12 mouse cellular contexts compared by ENCODE assay signal in genomic region chr15:5108655-5109040, GRCm38 (mm10). TPM values are rescaled to one million over a fixed set of nuclear protein-coding genes. Genes with fewer than 3 reads are reported as not detected.
DNase-seq lines count a peak whose midpoint lies in the region; ATAC-seq and TF ChIP-seq lines count a peak whose summit lies in the region.
"Had no signal": no experiment of that assay in that cellular context is flagged by ENCODE, and none has a peak within 500 bp of the region (broad histone marks: within the 10 kb centered on the region; RNA-seq: fewer than 3 reads in every experiment).

No protein-coding gene starts in this region.

- H3K27ac ChIP-seq in heart, embryonic 10.5 days, result peak overlapping the region; percentile 68; the same call in 1 of the 2 replicates
- no peak overlapping the region for H3K27ac ChIP-seq in liver, embryonic 13.5 days
- H3K27ac ChIP-seq in stomach, postnatal 0 days (replicated peaks), result no peak overlapping the region; the same call in 1 of the 2 replicates
- H3K27ac ChIP-seq in forebrain, embryonic 15.5 days (replicated peaks), result no peak overlapping the region
- H3K27ac ChIP-seq: forebrain, embryonic 10.5 days; hindbrain, embryonic 10.5 days; midbrain, embryonic 10.5 days had no signal

- WGBS in heart, embryonic 10.5 days, result 70% methylated on average over 3 of the region's 3 CpGs
- 26% methylated on average over 3 of the region's 3 CpGs for WGBS in liver, embryonic 13.5 days (ENCODE audit: insufficient replicate concordance)
- WGBS in stomach, postnatal 0 days, result 75% methylated on average over 3 of the region's 3 CpGs
- WGBS in forebrain, embryonic 15.5 days, result 87% methylated on average over 3 of the region's 3 CpGs

- H3K4me1 ChIP-seq in heart, embryonic 10.5 days, result no peaks in the 10 kb centered on the region
- peaks cover 30% of the 10 kb centered on the region for H3K4me1 ChIP-seq in liver, embryonic 13.5 days (replicated peaks)
- H3K4me1 ChIP-seq in stomach, postnatal 0 days (replicated peaks; ENCODE audit: control insufficient read depth, insufficient read depth), result no peaks in the 10 kb centered on the region
- no peaks in the 10 kb centered on the region for H3K4me1 ChIP-seq in forebrain, embryonic 15.5 days
- H3K4me1 ChIP-seq: forebrain, embryonic 10.5 days; hindbrain, embryonic 10.5 days; midbrain, embryonic 10.5 days had no signal

- 0 out of 2 replicates have a peak overlapping the region, but pooled peaks have one; percentile 49 for H3K9ac ChIP-seq in liver, embryonic 13.5 days
- no peak overlapping the region for H3K9ac ChIP-seq in stomach, postnatal 0 days (ENCODE audit: low read length)
- H3K9ac ChIP-seq in forebrain, embryonic 15.5 days (replicated peaks), result no peak overlapping the region

- H3K4me3 ChIP-seq in heart, embryonic 10.5 days, result peak overlapping the region; percentile 45; the same call in 1 of the 2 replicates
- H3K4me3 ChIP-seq in liver, embryonic 13.5 days (replicated peaks), result peak overlapping the region; percentile 44; the same call in 1 of the 2 replicates
- H3K4me3 ChIP-seq in stomach, postnatal 0 days (ENCODE audit: low read depth, low read length), result no peak overlapping the region
- no peak overlapping the region for H3K4me3 ChIP-seq in forebrain, embryonic 15.5 days
- H3K4me3 ChIP-seq: midbrain, embryonic 10.5 days had no signal

- no peak for DNase-seq in heart, embryonic 10.5 days (ENCODE audit: low spot score)
- DNase-seq in heart, postnatal 10 days, result no peak
- DNase-seq in thymus, postnatal 25 days, result peak; percentile 9
- DNase-seq in thymus, postnatal 10 days (ENCODE audit: low spot score in 2 of 2), result no peak
- DNase-seq in liver, embryonic 13.5 days, result no peak
- DNase-seq in stomach, postnatal 0 days (ENCODE audit: low spot score), result no peak
- DNase-seq in left cerebral cortex, adult 9 months (ENCODE audit: low spot score in 2 of 2), result no peak
- DNase-seq: cerebellum, adult 11-12 months had no signal

- TF ChIP-seq EP300 in stomach, postnatal 0 days (optimal IDR thresholded peaks at IDR 0.05), result no peak

- no peaks in the 10 kb centered on the region for H3K27me3 ChIP-seq in heart, embryonic 10.5 days (ENCODE audit: insufficient read depth, poor library complexity, severe bottlenecking)
- H3K27me3 ChIP-seq in liver, embryonic 13.5 days, result peaks cover 23% of the 10 kb centered on the region
- no peaks in the 10 kb centered on the region for H3K27me3 ChIP-seq in stomach, postnatal 0 days (ENCODE audit: control insufficient read depth, insufficient read depth, low read length)
- no peaks in the 10 kb centered on the region for H3K27me3 ChIP-seq in forebrain, embryonic 15.5 days

- ATAC-seq in liver, embryonic 13.5 days (ENCODE audit: low read depth), result no peak
- ATAC-seq in stomach, postnatal 0 days (ENCODE audit: low FRiP score, low TSS enrichment), result no peak
- ATAC-seq in forebrain, embryonic 15.5 days (replicated peaks), result no peak

- peaks cover 4% of the 10 kb centered on the region; the same call in 1 of the 2 replicates for H3K36me3 ChIP-seq in heart, embryonic 10.5 days
- H3K36me3 ChIP-seq in liver, embryonic 13.5 days, result no peaks in the 10 kb centered on the region
- no peaks in the 10 kb centered on the region for H3K36me3 ChIP-seq in stomach, postnatal 0 days (ENCODE audit: control insufficient read depth, insufficient read depth, low read length)
- no peaks in the 10 kb centered on the region for H3K36me3 ChIP-seq in forebrain, embryonic 15.5 days
- H3K36me3 ChIP-seq: forebrain, embryonic 10.5 days; hindbrain, embryonic 10.5 days; midbrain, embryonic 10.5 days had no signal

- no peak for TF ChIP-seq CTCF in stomach, postnatal 0 days (IDR thresholded peaks at IDR 0.05; ENCODE audit: low read depth)

- H3K9me3 ChIP-seq in heart, embryonic 10.5 days, result no peaks in the 10 kb centered on the region
- H3K9me3 ChIP-seq in liver, embryonic 13.5 days (replicated peaks), result no peaks in the 10 kb centered on the region
- no peaks in the 10 kb centered on the region for H3K9me3 ChIP-seq in stomach, postnatal 0 days (ENCODE audit: control insufficient read depth, low read length)
- H3K9me3 ChIP-seq in forebrain, embryonic 15.5 days, result no peaks in the 10 kb centered on the region
- H3K9me3 ChIP-seq: forebrain, embryonic 10.5 days; hindbrain, embryonic 10.5 days; midbrain, embryonic 10.5 days had no signal

- intact Hi-C loops in heart, postnatal 10 days (cut with DNase I), result loop anchor here (5.0 kb wide), 1 partner anchor 1051 kb away; no protein-coding TSS in a partner anchor

- H3K4me2 ChIP-seq in liver, embryonic 13.5 days, result peak overlapping the region; percentile 51
- peak overlapping the region; percentile 48; the same call in 1 of the 2 replicates for H3K4me2 ChIP-seq in stomach, postnatal 0 days (replicated peaks; ENCODE audit: low read depth)
- no peak overlapping the region for H3K4me2 ChIP-seq in forebrain, embryonic 15.5 days (replicated peaks)

RNA-seq across cellular contexts. Expression of gene Card6, which starts 0.3 kb away (rescaled TPM):
- polyA plus RNA-seq in heart, embryonic 10.5 days (2016; fragmentation: Nextera tagmentation; extraction: Ambion mirVana), result 1.5 and 2.3 TPM in 2 replicates
- 1 to 10 TPM; 5.6 to 6.7 TPM for total RNA-seq in heart, postnatal 10 days (2021)
- polyA plus RNA-seq in liver, embryonic 13.5 days (2015; fragmentation: Nextera tagmentation; extraction: Ambion mirVana), result 0.41 and 0.98 TPM in 2 replicates
- 1.4 and 1.8 TPM in 2 replicates for polyA plus RNA-seq in stomach, postnatal 0 days (2015; fragmentation: Nextera tagmentation; extraction: Ambion mirVana)
- 0.38 and 0.49 TPM in 2 replicates for polyA plus RNA-seq in forebrain, embryonic 15.5 days (2015; fragmentation: Nextera tagmentation; extraction: Ambion mirVana)

RNA-seq across cellular contexts. Expression of gene Rpl37, which starts 7.8 kb away (rescaled TPM):
- polyA plus RNA-seq in heart, embryonic 10.5 days (2016; fragmentation: Nextera tagmentation; extraction: Ambion mirVana), result 366 and 403 TPM in 2 replicates
- 100 to 1,000 TPM; 233 to 262 TPM for total RNA-seq in heart, postnatal 10 days (2021)
- polyA plus RNA-seq in liver, embryonic 13.5 days (2015; fragmentation: Nextera tagmentation; extraction: Ambion mirVana), result 482 and 499 TPM in 2 replicates
- polyA plus RNA-seq in stomach, postnatal 0 days (2015; fragmentation: Nextera tagmentation; extraction: Ambion mirVana), result 661 and 725 TPM in 2 replicates
- 422 and 438 TPM in 2 replicates for polyA plus RNA-seq in forebrain, embryonic 15.5 days (2015; fragmentation: Nextera tagmentation; extraction: Ambion mirVana)

RNA-seq across cellular contexts. Expression of gene Prkaa1, which starts 35.0 kb away (rescaled TPM):
- 21.1 and 22.7 TPM in 2 replicates for polyA plus RNA-seq in heart, embryonic 10.5 days (2016; fragmentation: Nextera tagmentation; extraction: Ambion mirVana)
- 10 to 100 TPM; 16.9 to 18.4 TPM for total RNA-seq in heart, postnatal 10 days (2021)
- polyA plus RNA-seq in liver, embryonic 13.5 days (2015; fragmentation: Nextera tagmentation; extraction: Ambion mirVana), result 13.9 and 20.1 TPM in 2 replicates
- 13.7 and 13.9 TPM in 2 replicates for polyA plus RNA-seq in stomach, postnatal 0 days (2015; fragmentation: Nextera tagmentation; extraction: Ambion mirVana)
- polyA plus RNA-seq in forebrain, embryonic 15.5 days (2015; fragmentation: Nextera tagmentation; extraction: Ambion mirVana), result 12.6 and 14.0 TPM in 2 replicates

RNA-seq across cellular contexts. Expression of gene C7, which starts 45.1 kb away (rescaled TPM):
- 0.09 and 0.11 TPM in 2 replicates for polyA plus RNA-seq in heart, embryonic 10.5 days (2016; fragmentation: Nextera tagmentation; extraction: Ambion mirVana)
- under 1 TPM; 0.19 to 0.27 TPM for total RNA-seq in heart, postnatal 10 days (2021)
- not detected in 2 replicates for polyA plus RNA-seq in liver, embryonic 13.5 days (2015; fragmentation: Nextera tagmentation; extraction: Ambion mirVana)
- 0.04 and 0.06 TPM in 2 replicates for polyA plus RNA-seq in stomach, postnatal 0 days (2015; fragmentation: Nextera tagmentation; extraction: Ambion mirVana)
- 0.08 TPM in 1 of 2 replicates, not detected in the other for polyA plus RNA-seq in forebrain, embryonic 15.5 days (2015; fragmentation: Nextera tagmentation; extraction: Ambion mirVana)
- polyA plus RNA-seq: forebrain, embryonic 10.5 days; midbrain, embryonic 10.5 days had no signal

Comparison
In these comparisons a context has a peak if more than half of its experiments do, and no peak if none do; other contexts are left out.
1. H3K4me3 ChIP-seq: peak in heart, embryonic 10.5 days (single experiment) and liver, embryonic 13.5 days (single experiment); none in stomach, postnatal 0 days (single experiment) and forebrain, embryonic 15.5 days (single experiment).